Mouse (Mus musculus) midbrain, embryonic 10.5 days (tissue): ENCODE data around the gene Hadh. TPM values are rescaled to one million over a fixed set of nuclear protein-coding genes. Genes with fewer than 3 reads are reported as not detected.

Experiments used
- DNase-seq: peaks from one replicate; pipeline ENCODE4 v3.0.0-alpha.2; 2017; ENCODE audit warnings: low spot score
- H3K27ac ChIP-seq: fragments of 300-500 bp; sonication (generic); replicated peaks from 2 replicates; pipeline ENCODE4 v1.5.1; 2016; ENCODE audit warnings: mild to moderate bottlenecking
- H3K27me3 ChIP-seq: fragments of 300-500 bp; sonication (generic); 2 replicates; pipeline ENCODE4 v1.6.1; 2016; ENCODE audit warnings: low read depth, mild to moderate bottlenecking; ENCODE audit not compliant: poor library complexity, severe bottlenecking
- H3K36me3 ChIP-seq: fragments of 300-500 bp; sonication (generic); 2 replicates; pipeline ENCODE4 v1.6.1; 2016; ENCODE audit warnings: mild to moderate bottlenecking, moderate library complexity
- H3K4me1 ChIP-seq: fragments of 300-500 bp; sonication (generic); 2 replicates; pipeline ENCODE4 v1.6.1; 2016
- H3K4me3 ChIP-seq: fragments of 300-500 bp; sonication (generic); 2 replicates; pipeline ENCODE4 v1.5.1; 2016; ENCODE audit warnings: mild to moderate bottlenecking, moderate library complexity
- H3K9me3 ChIP-seq: fragments of 300-500 bp; sonication (generic); replicated peaks from 2 replicates; pipeline ENCODE4 v1.6.1; 2016; ENCODE audit warnings: mild to moderate bottlenecking
- WGBS: fragments of 180-500 bp; shearing (Covaris S2); methylation state at CpG from one replicate; pipeline ENCODE4 v1.1.7; 2016; 5-methylcytosine and 5-hydroxymethylcytosine counted together
- polyA plus RNA-seq: library from polyadenylated mRNA; unstranded; fragments of >200 nt; fragmentation: Nextera tagmentation; extraction: Ambion mirVana; gene quantifications from 2 replicates; pipeline ENCODE4 v1.2.1, GENCODE M21; 2016

The Hadh gene
- polyA plus RNA-seq, 1 experiment from 2014 or later: 79.3 TPM

DNA sequence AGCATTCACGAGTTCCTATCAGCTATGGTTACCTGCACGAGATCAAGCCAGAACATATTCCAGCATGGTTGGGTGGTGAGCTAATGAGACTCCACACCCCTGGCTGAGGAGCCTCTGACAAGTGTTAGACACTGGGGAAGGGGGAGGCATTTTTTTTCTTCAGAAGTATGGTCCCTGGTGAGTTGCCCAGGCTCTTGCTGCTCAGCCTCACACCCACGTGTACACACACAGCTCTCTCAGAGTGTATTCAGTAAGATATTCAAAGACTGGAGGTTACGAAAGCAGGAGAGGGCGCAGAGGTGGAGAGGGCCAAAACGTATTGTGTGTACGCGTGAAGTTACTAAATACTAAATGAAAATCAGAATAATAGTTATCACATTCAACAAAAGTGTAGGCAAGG lies 6.4 kb downstream of the Hadh start:
- Histone ChIP-seq H3K4me3 (no peak overlapping the region), H3K36me3 (peaks cover 29% of the 10 kb centered on the region), H3K27ac (no peak overlapping the region), H3K27me3 (peaks cover 49% of the 10 kb centered on the region), H3K9me3 (peaks cover 6% of the 10 kb centered on the region; the same call in 1 of the 2 replicates), H3K4me1 (peaks cover 25% of the 10 kb centered on the region)
- WGBS: 91% methylated on average over 8 of the region's 8 CpGs
- DNase-seq: no peak

DNA sequence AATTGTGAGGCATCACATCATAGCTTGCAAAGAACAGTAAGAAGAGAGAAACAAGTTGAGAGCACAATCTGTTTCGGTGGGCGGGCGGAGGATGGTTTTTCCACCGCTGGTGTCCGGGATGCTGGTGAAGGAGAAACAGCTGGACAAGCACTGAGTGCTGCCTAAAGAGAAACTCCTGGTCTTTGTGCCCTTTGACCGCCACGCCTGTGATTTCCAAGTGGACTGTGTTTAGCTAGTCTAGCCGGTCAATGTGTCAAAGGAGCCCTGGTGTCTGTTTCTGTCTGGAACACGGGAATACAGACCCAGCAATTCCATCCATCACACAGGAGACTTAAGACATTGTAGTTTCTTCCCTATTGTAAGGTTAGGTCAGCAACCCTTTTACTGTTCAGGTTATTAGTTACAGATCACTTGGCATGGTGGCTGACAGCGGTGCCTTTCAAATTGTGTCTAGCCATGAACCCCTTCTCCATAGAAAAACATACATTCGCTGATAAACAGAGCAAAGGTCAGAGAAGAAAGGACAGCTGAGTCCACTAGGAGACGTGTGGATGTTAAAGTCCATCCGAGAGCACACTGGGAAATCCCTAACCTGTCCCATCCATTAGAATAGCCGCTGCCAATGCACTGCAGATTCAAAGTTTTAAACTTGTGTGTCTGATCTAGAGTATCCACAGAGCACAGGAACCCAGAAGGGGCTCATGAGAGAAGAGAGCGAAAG lies 8.0 kb downstream of the Hadh start:
- no peak for DNase-seq
- peaks cover 39% of the 10 kb centered on the region for H3K27me3 ChIP-seq
- peaks cover 10% of the 10 kb centered on the region for H3K4me1 ChIP-seq
- no peak overlapping the region for H3K4me3 ChIP-seq
- H3K9me3 ChIP-seq: peaks cover 7% of the 10 kb centered on the region; the same call in 1 of the 2 replicates
- peaks cover 32% of the 10 kb centered on the region for H3K36me3 ChIP-seq
- H3K27ac ChIP-seq: no peak overlapping the region
- WGBS: 68% methylated on average over 15 of the region's 15 CpGs

DNA sequence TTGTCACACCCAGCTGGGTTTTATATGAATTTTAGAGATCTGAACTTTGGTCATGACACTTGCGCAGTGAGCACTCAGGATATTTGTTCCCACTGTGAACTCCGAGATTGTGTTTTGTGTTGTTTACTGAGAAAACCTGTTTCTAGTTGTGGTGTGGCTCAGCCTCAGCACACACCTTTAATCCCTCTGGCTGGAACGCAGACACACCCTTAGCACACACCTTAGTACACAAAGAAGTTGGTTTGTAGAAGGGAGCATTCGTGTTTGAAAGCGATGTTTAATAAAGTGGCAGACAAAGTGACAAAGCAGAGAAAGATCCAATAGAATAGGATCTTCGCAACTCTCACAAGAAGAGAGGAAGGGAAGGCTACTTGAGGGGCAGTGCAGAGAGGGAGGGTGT lies 11.5 kb downstream of the Hadh start:
- peaks cover 8% of the 10 kb centered on the region for H3K4me1 ChIP-seq
- peaks cover 6% of the 10 kb centered on the region; the same call in 1 of the 2 replicates for H3K27me3 ChIP-seq
- H3K4me3 ChIP-seq: no peak overlapping the region
- no peak for DNase-seq
- peaks cover 7% of the 10 kb centered on the region; the same call in 1 of the 2 replicates for H3K9me3 ChIP-seq
- peaks cover 35% of the 10 kb centered on the region for H3K36me3 ChIP-seq
- 93% methylated on average over 6 of the region's 6 CpGs for WGBS
- H3K27ac ChIP-seq: no peak overlapping the region

DNA sequence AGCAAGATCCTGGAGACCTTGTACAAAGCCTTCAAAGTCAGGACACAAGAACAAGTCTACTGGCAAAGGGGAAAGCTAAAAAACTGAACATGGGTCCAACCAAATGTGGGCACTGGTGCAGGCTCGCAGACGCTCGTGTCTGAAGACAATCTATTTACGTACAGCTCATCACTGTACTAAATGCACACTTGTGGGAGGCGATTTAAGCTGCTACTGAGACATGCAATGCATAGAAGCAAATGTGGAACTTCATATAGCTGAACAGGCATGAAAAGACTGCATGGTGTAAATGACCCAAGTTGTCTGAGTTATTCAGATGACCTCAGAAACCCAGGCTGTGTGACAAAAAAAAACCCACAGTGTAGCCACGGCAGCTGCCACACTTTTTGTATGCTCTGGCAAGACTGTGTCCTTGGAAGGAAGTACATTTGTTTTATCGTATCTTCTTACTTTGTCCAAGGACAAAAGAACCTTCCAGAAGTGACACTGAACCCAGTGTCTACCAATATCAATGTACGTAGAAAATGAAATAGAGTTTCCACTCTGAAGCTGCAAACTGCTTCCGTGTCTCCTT lies 12.4 kb downstream of the Hadh start:
- no peak for DNase-seq
- 93% methylated on average over 9 of the region's 9 CpGs for WGBS
- Histone ChIP-seq H3K4me1 (peaks cover 8% of the 10 kb centered on the region), H3K36me3 (peaks cover 37% of the 10 kb centered on the region), H3K4me3 (no peak overlapping the region), H3K9me3 (peaks cover 7% of the 10 kb centered on the region; the same call in 1 of the 2 replicates), H3K27ac (no peak overlapping the region), H3K27me3 (no peaks in the 10 kb centered on the region)

GRCm38 (mm10) chr3:131258921-131259320 lies 13.0 kb downstream of the Hadh start:
- Histone ChIP-seq H3K36me3 (peaks cover 38% of the 10 kb centered on the region), H3K27me3 (no peaks in the 10 kb centered on the region), H3K9me3 (peaks cover 7% of the 10 kb centered on the region; the same call in 1 of the 2 replicates), H3K4me1 (peaks cover 3% of the 10 kb centered on the region), H3K27ac (no peak overlapping the region), H3K4me3 (no peak overlapping the region)
- WGBS: 77% methylated on average over 3 of the region's 3 CpGs
- DNase-seq: no peak

GRCm38 (mm10) chr3:131255399-131255981 lies 16.4 kb downstream of the Hadh start:
- Histone ChIP-seq H3K4me3 (no peak overlapping the region), H3K4me1 (no peaks in the 10 kb centered on the region), H3K9me3 (peaks cover under 1% of the 10 kb centered on the region; the same call in 1 of the 2 replicates), H3K27ac (no peak overlapping the region), H3K36me3 (peaks cover 16% of the 10 kb centered on the region), H3K27me3 (no peaks in the 10 kb centered on the region)
- 97% methylated on average over 3 of the region's 3 CpGs for WGBS
- no peak for DNase-seq

DNA sequence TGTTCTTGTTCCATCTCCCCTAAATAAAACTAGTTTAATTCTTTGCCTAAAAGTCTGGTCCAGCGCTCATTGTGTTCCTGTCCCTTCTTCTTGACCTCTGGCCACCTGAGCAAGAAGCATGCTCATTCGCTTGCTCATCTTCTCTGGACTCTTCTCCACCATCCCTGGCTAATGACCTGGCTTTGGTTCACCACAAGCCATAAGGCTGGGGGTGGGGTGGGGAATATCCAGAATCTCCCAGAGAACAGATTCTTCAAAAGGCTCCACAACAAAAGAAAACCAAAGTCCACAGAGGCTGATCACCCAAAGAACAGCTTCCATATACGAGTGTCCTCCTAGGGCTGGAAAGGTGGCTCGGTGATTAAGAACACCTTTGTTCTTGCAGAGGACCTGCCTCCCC lies 16.9 kb downstream of the Hadh start:
- H3K27ac ChIP-seq: no peak overlapping the region
- no peak for DNase-seq
- H3K36me3 ChIP-seq: peaks cover 13% of the 10 kb centered on the region
- no peak overlapping the region for H3K4me3 ChIP-seq
- no peaks in the 10 kb centered on the region for H3K27me3 ChIP-seq
- no peaks in the 10 kb centered on the region for H3K9me3 ChIP-seq
- WGBS: 90% methylated on average over 4 of the region's 4 CpGs
- H3K4me1 ChIP-seq: no peaks in the 10 kb centered on the region

- Histone ChIP-seq H3K36me3 (peaks cover 36% of the 10 kb centered on the region), H3K27ac (no peak overlapping the region), H3K9me3 (no peaks in the 10 kb centered on the region), H3K27me3 (no peaks in the 10 kb centered on the region), H3K4me3 (no peak overlapping the region), H3K4me1 (no peaks in the 10 kb centered on the region)
- DNase-seq: no peak
- WGBS: 91% methylated on average over 7 of the region's 7 CpGs
These were observed 20.3 kb downstream of the Hadh start for GRCm38 (mm10) chr3:131251601-131252000.

DNA sequence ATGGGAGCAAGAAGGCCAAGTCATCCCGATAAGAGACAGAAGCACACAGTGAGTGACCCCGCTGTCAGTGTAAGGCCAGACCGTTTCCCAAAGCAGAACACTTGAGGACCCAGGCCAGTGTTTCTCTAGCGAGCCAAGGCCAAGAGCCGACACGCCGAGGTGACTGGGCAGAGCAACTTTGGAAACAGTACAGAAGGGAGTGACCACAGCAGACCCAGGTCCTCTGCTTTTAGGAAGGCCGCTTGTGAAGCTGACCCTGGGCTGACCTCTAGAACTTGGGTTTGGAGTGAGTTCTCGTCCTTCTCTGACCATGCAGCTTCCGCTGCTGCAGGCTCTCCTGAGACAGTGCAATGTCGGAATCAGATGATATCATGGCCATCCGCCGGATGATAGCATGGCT lies 20.9 kb downstream of the Hadh start:
- Histone ChIP-seq H3K4me3 (no peak overlapping the region), H3K4me1 (no peaks in the 10 kb centered on the region), H3K36me3 (peaks cover 40% of the 10 kb centered on the region), H3K27ac (no peak overlapping the region), H3K9me3 (no peaks in the 10 kb centered on the region), H3K27me3 (no peaks in the 10 kb centered on the region)
- no peak for DNase-seq
- WGBS: 93% methylated on average over 13 of the region's 13 CpGs

DNA sequence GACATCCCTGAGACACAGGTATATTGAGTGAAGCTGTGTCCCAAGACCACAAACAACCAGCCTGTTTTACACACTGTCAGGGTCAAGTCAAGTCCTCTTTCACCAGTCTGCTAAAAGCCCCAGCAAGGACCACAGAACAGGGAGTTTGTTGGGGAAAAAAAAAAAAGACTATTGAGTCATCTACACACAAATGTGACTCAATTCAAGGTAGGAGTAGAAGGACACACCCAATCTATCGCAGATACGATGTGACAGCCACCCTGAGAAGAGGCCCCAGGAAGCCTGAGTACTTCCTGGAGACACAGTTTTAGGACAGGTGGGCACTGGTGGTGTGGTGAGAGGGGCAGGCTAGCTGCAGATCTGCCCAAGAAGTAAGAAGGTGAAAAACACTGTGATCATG lies 21.6 kb downstream of the Hadh start:
- Histone ChIP-seq H3K27ac (no peak overlapping the region), H3K4me1 (no peaks in the 10 kb centered on the region), H3K36me3 (peaks cover 40% of the 10 kb centered on the region), H3K4me3 (no peak overlapping the region), H3K27me3 (no peaks in the 10 kb centered on the region), H3K9me3 (no peaks in the 10 kb centered on the region)
- no peak for DNase-seq
- 99% methylated on average over 2 of the region's 2 CpGs for WGBS

GRCm38 (mm10) chr3:131248444-131248843 lies 23.5 kb downstream of the Hadh start:
- H3K27ac ChIP-seq: no peak overlapping the region
- H3K36me3 ChIP-seq: peaks cover 38% of the 10 kb centered on the region
- H3K9me3 ChIP-seq: no peaks in the 10 kb centered on the region
- H3K27me3 ChIP-seq: no peaks in the 10 kb centered on the region
- H3K4me3 ChIP-seq: no peak overlapping the region
- 92% methylated on average over 10 of the region's 10 CpGs for WGBS
- no peaks in the 10 kb centered on the region for H3K4me1 ChIP-seq
- DNase-seq: no peak

- 87% methylated on average over 5 of the region's 5 CpGs for WGBS
- Histone ChIP-seq H3K9me3 (no peaks in the 10 kb centered on the region), H3K36me3 (peaks cover 39% of the 10 kb centered on the region), H3K27ac (no peak overlapping the region), H3K4me1 (no peaks in the 10 kb centered on the region), H3K4me3 (no peak overlapping the region), H3K27me3 (no peaks in the 10 kb centered on the region)
- no peak for DNase-seq
These were observed 24.1 kb downstream of the Hadh start for GRCm38 (mm10) chr3:131247851-131248250.

GRCm38 (mm10) chr3:131247447-131247846 lies 24.5 kb downstream of the Hadh start:
- WGBS: 86% methylated on average over 6 of the region's 6 CpGs
- no peaks in the 10 kb centered on the region for H3K9me3 ChIP-seq

More at GRCm38 (mm10) chr3:131247447-131247846, 24.5 kb downstream of the Hadh start:
- Histone ChIP-seq H3K4me3 (no peak overlapping the region), H3K27me3 (no peaks in the 10 kb centered on the region), H3K27ac (no peak overlapping the region), H3K36me3 (peaks cover 42% of the 10 kb centered on the region), H3K4me1 (no peaks in the 10 kb centered on the region)
- DNase-seq: no peak
